Mouse (Mus musculus) layer of hippocampus, postnatal 10 days (tissue): ENCODE results near the gene Olfr1392. TPM values are rescaled to one million over a fixed set of nuclear protein-coding genes. Genes with fewer than 3 reads are reported as not detected.
A peak's percentile ranks its signal among the peaks of the same experiment; 100 is the strongest.

Source experiments
- DNase-seq, 2 experiments: peaks; one replicate each; pipeline ENCODE4 v3.0.0; 2021; ENCODE audit warnings: low spot score in 2 of 2
- total RNA-seq, 2 experiments: library from RNA; stranded (reverse); gene quantifications; 2 replicates each; pipeline ENCODE4 v1.2.3; 2021

The Olfr1392 gene
- total RNA-seq, 2 experiments from 2014 or later: 0.11 to 0.14 TPM

- DNase-seq: no peak
Observed at GRCm38 (mm10) chr11:49251380-49251761, 33.7 kb upstream of the Olfr1392 start.

- DNase-seq: no peak
Observed at GRCm38 (mm10) chr11:49252048-49252447, 33.0 kb upstream of the Olfr1392 start.

GRCm38 (mm10) chr11:49253035-49253434, 32.0 kb upstream of the Olfr1392 start:
- no peak for DNase-seq

GRCm38 (mm10) chr11:49259296-49259695, 25.8 kb upstream of the Olfr1392 start:
- DNase-seq: no peak

GRCm38 (mm10) chr11:49259829-49260228, 25.3 kb upstream of the Olfr1392 start:
- no peak for DNase-seq

DNA sequence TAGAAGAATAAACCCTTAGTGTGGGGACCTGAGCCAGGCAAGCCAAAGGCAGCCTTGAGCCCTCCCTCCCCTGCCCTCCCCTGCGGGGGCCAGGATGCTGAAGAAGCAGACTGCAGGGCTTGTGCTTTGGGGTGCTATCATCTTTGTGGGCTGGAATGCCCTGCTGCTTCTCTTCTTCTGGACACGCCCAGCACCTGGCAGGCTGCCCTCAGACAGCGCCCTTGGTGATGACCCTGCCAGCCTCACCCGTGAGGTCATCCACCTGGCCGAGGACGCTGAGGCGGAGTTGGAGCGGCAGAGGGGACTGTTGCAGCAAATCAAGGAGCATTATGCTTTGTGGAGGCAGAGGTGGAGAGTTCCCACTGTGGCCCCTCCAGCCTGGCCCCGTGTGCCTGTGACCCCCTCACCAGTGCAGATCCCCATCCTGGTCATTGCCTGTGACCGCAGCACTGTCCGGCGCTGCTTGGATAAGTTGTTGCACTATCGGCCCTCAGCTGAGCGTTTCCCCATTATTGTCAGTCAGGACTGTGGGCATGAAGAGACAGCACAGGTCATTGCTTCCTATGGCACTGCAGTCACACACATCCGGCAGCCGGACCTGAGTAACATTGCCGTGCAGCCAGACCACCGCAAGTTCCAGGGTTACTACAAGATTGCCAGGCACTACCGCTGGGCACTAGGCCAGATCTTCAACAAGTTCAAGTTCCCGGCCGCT, 24.3 kb upstream of the Olfr1392 start:
- no peak for DNase-seq

DNA sequence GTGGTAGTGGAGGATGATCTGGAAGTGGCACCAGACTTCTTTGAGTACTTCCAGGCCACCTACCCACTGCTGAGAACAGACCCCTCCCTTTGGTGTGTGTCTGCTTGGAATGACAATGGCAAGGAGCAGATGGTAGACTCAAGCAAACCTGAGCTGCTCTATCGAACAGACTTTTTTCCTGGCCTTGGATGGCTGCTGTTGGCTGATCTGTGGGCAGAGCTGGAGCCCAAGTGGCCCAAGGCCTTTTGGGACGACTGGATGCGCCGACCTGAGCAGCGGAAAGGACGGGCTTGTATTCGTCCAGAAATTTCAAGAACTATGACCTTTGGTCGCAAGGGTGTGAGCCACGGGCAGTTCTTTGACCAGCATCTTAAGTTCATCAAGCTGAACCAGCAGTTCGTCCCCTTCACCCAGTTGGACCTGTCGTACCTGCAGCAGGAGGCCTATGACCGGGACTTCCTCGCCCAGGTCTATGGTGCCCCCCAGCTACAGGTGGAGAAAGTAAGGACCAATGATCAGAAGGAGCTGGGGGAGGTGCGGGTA, 23.7 kb upstream of the Olfr1392 start:
- DNase-seq: no peak

DNA sequence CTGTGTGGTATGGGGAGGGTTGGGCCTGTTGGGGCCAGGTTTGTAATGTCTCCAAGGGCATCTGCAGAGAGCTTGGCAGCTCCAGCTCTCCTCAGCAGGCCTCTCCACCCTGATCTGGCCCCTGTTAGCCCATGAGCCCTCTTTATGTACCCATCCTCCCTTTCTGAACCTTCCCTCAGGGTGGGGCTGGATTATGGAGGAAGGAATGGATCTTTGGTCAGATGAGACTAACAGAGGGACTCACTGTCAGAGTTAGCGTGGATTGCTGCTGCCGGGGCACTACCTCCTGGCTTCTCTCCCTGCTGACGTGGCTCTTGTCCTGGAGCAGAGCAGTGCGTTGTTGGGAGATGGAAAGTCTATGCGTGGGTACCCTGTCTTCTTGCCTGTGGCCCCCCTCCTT, 22.8 kb upstream of the Olfr1392 start:
- DNase-seq: no peak

DNA sequence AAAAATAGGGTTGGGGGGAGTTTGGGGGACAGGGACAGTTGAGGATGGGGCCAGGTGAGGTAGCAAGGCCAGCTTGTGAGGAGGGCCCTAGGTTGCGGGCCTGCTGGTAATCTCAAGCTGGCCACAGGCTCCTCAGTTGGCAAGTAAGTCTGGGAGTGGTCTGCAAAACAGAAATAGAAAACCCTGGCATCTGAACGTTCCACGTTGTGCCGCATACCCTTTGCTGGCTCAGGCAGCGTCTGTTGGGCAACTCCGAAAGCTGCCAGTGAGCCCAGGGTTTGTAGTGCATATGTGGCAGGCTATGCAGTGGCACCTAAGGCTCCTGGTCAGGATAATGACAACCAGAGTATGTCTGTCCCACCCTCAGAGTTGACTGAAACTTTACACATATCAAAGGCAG, 21.9 kb upstream of the Olfr1392 start:
- DNase-seq: no peak

GRCm38 (mm10) chr11:49264081-49264480, 21.0 kb upstream of the Olfr1392 start:
- DNase-seq: no peak

- DNase-seq: no peak
Observed at GRCm38 (mm10) chr11:49264622-49265021, 20.5 kb upstream of the Olfr1392 start.

- DNase-seq: no peak
Observed at GRCm38 (mm10) chr11:49265101-49265500, 20.0 kb upstream of the Olfr1392 start.

GRCm38 (mm10) chr11:49266671-49267070, 18.4 kb upstream of the Olfr1392 start:
- DNase-seq: no peak

GRCm38 (mm10) chr11:49267316-49267715, 17.8 kb upstream of the Olfr1392 start:
- no peak for DNase-seq

GRCm38 (mm10) chr11:49267970-49268579, 17.0 kb upstream of the Olfr1392 start:
- no peak for DNase-seq

- no peak for DNase-seq
Observed at GRCm38 (mm10) chr11:49269761-49270160, 15.3 kb upstream of the Olfr1392 start.

DNA sequence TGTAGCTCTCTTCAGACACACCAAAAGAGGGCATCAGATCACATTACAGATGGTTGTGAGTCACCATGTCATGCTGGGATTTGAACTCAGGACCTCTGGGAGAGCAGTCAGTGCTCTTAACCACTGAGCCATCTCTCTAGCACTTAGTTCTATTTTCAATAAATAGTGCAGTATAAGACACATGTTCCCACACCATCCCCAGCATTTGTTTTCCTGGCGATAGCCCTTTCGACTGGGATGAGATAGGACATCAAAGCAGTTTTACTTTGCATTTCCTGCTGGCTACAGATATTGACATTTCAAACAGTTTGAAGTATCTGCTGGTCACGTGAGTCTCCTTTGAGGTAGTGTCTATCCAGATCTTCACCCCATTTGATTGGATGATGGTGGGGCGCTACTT, 14.7 kb upstream of the Olfr1392 start:
- DNase-seq: no peak

DNA sequence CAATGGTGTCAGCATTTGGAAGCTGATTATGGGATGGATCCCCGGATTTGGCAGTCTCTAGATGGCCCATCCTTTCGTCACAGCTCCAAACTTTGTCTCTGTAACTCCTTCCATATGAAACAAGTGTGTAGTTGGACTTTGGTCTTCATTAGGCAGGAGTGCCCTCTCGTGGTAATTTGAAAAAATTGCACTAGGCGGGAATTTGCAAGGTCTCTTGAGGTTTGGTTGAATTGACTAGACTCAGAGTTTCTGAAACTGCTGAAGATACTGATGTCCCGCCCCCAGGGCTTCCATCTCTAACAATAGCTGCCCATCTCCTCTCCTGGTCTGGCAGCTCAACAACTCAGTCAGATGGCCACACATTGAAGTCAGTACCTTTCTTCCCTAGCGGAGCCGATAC, 13.7 kb upstream of the Olfr1392 start:
- DNase-seq: peak in 1 of 2 experiments; percentile 50

DNA sequence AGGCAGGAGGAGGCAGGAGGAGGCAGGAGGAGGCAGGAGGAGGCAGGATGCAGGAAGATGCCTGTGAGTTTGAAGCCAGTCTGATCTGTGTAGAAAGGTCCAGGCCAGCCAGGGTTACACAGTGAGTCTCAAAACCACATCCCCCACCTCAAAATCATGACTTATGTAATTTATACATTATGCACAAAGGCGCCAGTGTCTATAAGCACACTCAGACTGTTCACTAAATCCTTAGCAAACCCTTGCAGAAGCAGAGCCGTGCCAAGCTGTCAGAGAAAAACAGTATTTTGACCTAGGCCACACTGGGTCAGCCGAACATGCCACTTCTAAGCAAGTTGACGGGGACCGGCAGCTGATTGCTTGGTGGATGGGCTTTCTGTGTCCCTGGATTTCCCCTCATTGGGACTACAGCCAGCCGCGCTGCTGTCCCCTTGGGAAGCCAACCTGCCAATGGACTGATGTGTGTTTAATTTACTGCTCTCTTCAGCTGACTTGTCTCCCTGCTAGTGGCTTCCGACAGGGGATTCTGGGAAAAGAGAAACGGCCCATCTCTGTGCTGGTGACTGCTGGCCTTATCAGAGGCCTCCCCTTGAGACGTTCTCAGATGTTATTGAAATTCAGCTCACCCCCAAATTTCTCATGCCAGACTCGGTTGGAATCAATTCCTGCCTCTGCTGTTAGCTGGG, 11.1 kb upstream of the Olfr1392 start:
- DNase-seq: no peak

DNA sequence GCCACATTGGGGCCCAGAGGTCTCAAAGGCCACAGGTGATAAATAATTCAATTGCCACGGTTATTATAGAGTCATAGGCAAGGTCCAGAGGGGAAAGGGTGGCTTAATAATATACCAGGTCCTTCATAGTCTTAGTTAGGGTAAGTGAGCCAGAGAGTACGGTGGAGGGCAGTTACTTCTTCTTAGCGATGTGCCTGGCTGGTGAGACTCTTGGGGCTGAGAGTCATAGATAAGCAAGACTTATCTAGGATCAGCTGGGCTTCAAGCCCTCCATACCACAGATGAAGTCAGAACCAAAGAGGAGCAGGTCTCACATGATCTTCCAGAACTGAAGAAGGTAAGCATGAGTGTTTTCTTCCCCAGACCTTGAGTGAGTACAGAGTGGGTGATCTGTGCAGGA, 6.9 kb upstream of the Olfr1392 start, which contains the start of gene Olfr1393:
Olfr1393 (plus strand) TSS at position 83 of the 400 bp plus-strand sequence.
- DNase-seq: no peak

- DNase-seq: no peak
Observed at GRCm38 (mm10) chr11:49287251-49287650, 2.2 kb downstream of the Olfr1392 start.

DNA sequence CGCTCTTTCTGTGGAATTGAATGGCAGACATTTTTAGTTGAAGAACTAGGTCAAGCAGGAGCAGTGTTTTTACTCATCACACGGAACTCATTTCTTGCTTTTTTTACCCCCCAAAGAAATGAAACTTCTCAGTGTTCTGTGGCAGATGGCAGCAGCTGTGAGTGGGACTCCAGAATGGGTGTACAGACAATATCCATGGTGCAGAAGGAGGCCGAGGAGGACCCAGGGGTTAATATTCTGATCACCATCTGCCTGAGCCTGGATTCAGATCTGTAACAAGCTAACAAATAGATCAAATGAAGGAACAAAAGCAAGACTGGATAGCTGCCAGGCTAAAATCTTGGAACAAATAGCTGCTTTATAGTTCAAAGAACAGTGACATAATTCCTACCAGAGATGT, 7.7 kb downstream of the Olfr1392 start:
- no peak for DNase-seq
